Mouse (Mus musculus): ENCODE measurements around the gene Ugp2. TPM values are rescaled to one million over a fixed set of nuclear protein-coding genes. Genes with fewer than 3 reads are reported as not detected.

Gene Ugp2
- 78.6 and 82.8 TPM in 2 replicates for polyA plus RNA-seq (2016; fragmentation: Nextera tagmentation; extraction: Ambion mirVana)

DNA sequence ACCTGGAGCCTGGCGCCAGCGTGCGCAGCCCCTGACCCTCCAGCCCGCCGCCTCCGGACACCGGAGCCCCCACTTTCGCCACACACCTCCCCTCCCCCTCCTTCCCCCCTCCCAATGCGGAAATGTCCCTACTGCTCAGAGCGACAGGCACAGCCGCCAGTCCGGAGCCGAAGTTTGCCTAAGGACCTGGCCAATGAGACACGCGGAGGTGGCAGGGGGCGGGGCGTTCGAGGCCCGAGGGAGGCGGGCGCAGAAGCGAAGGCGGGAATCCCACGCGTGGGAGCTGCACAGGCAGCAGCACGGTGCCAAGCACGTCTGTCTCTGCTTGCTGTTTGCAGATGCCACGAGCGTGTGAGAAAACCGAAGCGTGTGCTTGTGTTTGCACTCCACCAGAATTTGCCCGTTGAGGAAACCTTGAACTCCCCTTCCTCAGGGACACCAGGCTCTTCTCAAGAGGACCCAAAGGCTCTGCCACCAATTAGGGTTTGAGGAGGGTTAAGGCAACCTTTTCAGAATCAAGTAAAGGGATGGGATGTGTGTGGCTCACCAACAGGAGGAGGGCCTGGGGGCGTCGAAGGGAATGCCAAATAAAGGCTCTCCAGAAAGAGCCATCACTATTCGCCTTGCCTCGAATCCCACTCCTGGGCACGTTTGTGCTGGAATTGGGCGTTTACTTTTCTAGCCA lies at the start of gene Ugp2:
Gene Ugp2 (minus strand): TSS at position 80 of the 685 bp plus-strand sequence.
- H3K36me3 ChIP-seq: no peaks in the 10 kb centered on the region
- no peaks in the 10 kb centered on the region for H3K27me3 ChIP-seq
- H3K4me1 ChIP-seq: peaks cover 13% of the 10 kb centered on the region
- peak within 1 kb of the TSS; percentile 59 for H3K4me2 ChIP-seq (replicated peaks)
- no peaks in the 10 kb centered on the region for H3K9me3 ChIP-seq
- WGBS: 6% methylated on average over 38 of the region's 38 CpGs
- ATAC-seq (ENCODE audit: insufficient number of reproducible peaks, insufficient read depth, low FRiP score, low TSS enrichment): peak; percentile 95
- peak within 1 kb of the TSS; percentile 71 for H3K4me3 ChIP-seq
- H3K9ac ChIP-seq: peak within 1 kb of the TSS; percentile 61
- peak within 1 kb of the TSS; percentile 87 for H3K27ac ChIP-seq

DNA sequence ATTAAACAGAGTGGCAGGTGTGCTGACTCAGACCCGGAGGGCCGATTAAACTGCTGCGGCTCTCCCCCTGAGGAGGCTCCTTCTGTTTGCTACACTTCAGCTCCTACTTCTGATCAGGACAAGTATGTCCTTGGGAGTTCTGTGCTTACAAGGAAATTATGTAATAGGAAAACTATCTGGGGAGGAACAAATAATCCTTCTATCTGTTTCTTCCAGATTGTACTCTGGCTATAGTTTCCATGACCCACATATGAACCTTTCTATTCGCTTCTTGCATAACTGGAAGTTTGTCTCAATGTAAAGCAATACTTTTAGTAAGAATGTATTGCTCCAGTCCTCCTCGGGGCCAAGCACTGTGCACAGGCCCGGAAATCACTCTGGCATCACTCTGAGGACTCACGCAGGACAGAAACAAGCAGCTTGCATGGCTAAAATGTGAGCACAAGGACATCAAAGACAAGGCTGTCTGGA lies 43.9 kb upstream of the Ugp2 start:
- ATAC-seq (ENCODE audit: insufficient number of reproducible peaks, insufficient read depth, low FRiP score, low TSS enrichment): no peak
- Histone ChIP-seq H3K4me3 (no peak overlapping the region), H3K9me3 (no peaks in the 10 kb centered on the region), H3K27ac (no peak overlapping the region), H3K27me3 (no peaks in the 10 kb centered on the region), H3K36me3 (no peaks in the 10 kb centered on the region), H3K9ac (no peak overlapping the region), H3K4me1 (peaks cover 3% of the 10 kb centered on the region; the same call in 1 of the 2 replicates), H3K4me2 (replicated peaks) (no peak overlapping the region)
- WGBS: 50% methylated on average over 7 of the region's 7 CpGs

DNA sequence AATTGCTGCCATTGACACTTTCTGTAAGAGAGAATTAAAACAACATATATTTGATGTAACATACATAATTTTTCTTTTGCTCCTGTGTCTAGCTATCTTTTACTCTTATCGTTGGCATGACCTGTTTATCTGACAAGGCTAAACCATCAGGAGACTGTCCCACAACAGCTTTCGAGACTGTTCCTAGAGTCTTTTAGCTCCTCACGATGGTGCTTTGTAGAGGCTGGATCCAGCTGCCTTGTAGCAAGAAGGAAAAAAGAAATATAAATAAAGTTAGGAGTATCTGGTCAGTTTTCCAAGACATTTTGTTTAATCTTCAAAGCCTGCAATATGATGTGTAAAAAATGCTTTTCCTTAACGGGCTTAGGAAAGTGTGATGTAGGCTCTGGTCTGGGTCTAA lies 35.7 kb upstream of the Ugp2 start:
- Histone ChIP-seq H3K36me3 (no peaks in the 10 kb centered on the region), H3K4me2 (replicated peaks) (no peak overlapping the region), H3K27ac (no peak overlapping the region), H3K9ac (no peak overlapping the region), H3K4me1 (no peaks in the 10 kb centered on the region), H3K4me3 (no peak overlapping the region), H3K9me3 (no peaks in the 10 kb centered on the region), H3K27me3 (no peaks in the 10 kb centered on the region)
- ATAC-seq (ENCODE audit: insufficient number of reproducible peaks, insufficient read depth, low FRiP score, low TSS enrichment): no peak
- WGBS: 86% methylated on average over 4 of the region's 4 CpGs

DNA sequence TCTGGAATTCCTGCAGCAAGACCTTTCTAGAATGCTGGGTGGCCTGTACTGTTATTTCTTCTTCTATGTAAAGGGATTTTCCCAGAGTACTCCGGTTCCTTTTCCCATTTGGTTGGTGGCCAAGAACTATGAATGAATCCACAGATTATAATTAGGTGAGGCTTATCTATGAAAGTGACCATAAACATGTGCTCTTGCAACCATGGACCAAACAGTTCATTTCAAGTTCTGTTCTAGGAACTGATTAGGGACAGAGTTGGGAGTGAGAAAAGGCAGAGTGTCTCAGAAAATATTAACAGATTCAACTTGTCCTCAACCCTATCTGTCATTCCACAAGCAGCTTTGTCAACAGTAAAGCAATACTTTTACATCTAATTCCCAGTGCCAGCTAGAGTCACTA lies 35.1 kb upstream of the Ugp2 start:
- ATAC-seq (ENCODE audit: insufficient number of reproducible peaks, insufficient read depth, low FRiP score, low TSS enrichment): no peak
- Histone ChIP-seq H3K27ac (no peak overlapping the region), H3K4me2 (replicated peaks) (no peak overlapping the region), H3K9me3 (no peaks in the 10 kb centered on the region), H3K27me3 (no peaks in the 10 kb centered on the region), H3K4me3 (no peak overlapping the region), H3K9ac (no peak overlapping the region), H3K4me1 (no peaks in the 10 kb centered on the region), H3K36me3 (no peaks in the 10 kb centered on the region)
- 80% methylated on average over 1 of the region's 1 CpGs for WGBS

DNA sequence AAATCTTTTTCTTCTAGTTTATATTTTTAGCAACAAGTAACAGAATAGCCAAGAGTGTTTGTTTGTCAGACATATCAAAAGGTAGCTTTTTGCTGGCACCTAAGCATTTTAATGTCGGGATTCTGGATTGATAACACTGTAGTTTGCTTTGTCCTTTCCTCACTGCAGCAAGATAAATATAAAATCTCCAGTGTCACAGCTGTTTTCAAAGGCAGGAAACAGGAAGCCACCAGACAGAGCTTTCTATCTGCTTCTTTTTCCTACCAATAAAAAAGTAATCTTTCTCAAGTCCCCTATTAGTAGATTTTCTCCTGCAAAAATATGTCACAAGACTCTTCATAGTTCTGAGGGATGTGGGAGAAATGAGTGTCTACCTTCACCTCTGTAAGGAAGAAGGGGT lies 32.9 kb upstream of the Ugp2 start:
- no peaks in the 10 kb centered on the region for H3K27me3 ChIP-seq
- H3K4me2 ChIP-seq (replicated peaks): no peak overlapping the region
- H3K27ac ChIP-seq: no peak overlapping the region
- H3K36me3 ChIP-seq: no peaks in the 10 kb centered on the region
- 64% methylated on average over 1 of the region's 1 CpGs for WGBS
- no peak overlapping the region for H3K4me3 ChIP-seq
- no peak for ATAC-seq (ENCODE audit: insufficient number of reproducible peaks, insufficient read depth, low FRiP score, low TSS enrichment)
- no peak overlapping the region for H3K9ac ChIP-seq
- no peaks in the 10 kb centered on the region for H3K4me1 ChIP-seq
- H3K9me3 ChIP-seq: no peaks in the 10 kb centered on the region

DNA sequence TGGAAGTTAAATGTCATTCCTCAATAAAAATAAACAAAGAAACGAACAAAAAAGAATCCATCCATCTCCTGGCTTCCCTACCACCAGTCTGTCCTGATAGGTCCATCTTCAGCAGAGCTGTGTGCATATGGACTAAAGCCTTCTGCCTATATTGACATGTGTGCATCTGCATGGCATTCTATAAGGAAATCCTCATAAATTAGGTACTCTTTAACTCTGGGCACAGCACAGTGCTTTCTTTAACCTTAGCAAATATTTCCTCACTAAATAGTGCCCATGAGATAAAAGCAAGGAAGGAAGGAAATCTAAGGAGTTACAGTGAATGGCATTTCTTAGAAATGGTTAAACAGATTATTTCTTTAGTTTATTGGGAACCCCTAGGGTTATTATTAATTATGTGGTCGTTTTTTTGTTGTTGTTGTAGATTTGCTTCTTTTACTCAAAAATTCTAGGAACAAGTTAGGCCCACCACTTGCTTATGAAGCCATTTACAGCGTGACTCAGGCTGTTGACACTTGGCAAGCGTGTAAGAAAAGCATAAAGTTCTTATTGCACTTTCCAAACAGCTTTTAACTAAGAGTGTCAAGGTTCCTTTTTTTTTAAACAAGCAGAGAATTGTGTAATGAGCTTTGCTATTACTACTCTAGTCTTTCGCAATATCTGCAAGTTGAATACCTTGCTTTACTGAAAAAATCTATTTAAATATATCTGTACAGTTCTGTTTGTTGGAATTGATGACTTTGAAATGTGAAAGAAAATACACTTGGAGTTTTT lies 31.7 kb upstream of the Ugp2 start:
- 71% methylated on average over 5 of the region's 5 CpGs for WGBS
- no peak overlapping the region for H3K4me2 ChIP-seq (replicated peaks)
- H3K27ac ChIP-seq: no peak overlapping the region
- no peak overlapping the region for H3K9ac ChIP-seq
- H3K4me1 ChIP-seq: no peaks in the 10 kb centered on the region
- ATAC-seq (ENCODE audit: insufficient number of reproducible peaks, insufficient read depth, low FRiP score, low TSS enrichment): no peak
- no peaks in the 10 kb centered on the region for H3K36me3 ChIP-seq
- H3K9me3 ChIP-seq: no peaks in the 10 kb centered on the region
- no peaks in the 10 kb centered on the region for H3K27me3 ChIP-seq
- H3K4me3 ChIP-seq: no peak overlapping the region

DNA sequence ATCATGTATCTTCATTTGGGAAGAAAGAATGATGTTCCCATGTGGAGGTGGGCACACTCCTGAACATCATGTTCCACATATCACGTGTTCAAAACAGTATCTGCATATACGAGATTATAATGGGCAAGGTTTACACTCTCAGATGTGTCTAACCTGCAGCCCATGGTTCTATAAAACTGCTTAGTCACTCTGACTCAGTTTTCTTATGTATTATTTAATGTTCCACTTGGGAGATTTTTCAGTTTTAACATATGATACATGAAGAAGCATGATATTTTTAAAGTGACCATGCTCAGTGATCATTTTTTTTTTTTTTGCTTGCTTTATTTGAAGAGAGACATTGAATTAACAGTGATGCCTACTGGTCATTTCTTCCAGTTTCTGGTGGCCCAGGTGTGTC lies 30.2 kb upstream of the Ugp2 start:
- no peaks in the 10 kb centered on the region for H3K27me3 ChIP-seq
- H3K4me2 ChIP-seq (replicated peaks): no peak overlapping the region
- no peak overlapping the region for H3K4me3 ChIP-seq
- H3K4me1 ChIP-seq: no peaks in the 10 kb centered on the region
- WGBS: 87% methylated on average over 2 of the region's 2 CpGs
- H3K36me3 ChIP-seq: no peaks in the 10 kb centered on the region
- H3K9me3 ChIP-seq: no peaks in the 10 kb centered on the region
- H3K27ac ChIP-seq: no peak overlapping the region
- H3K9ac ChIP-seq: no peak overlapping the region
- ATAC-seq (ENCODE audit: insufficient number of reproducible peaks, insufficient read depth, low FRiP score, low TSS enrichment): no peak

DNA sequence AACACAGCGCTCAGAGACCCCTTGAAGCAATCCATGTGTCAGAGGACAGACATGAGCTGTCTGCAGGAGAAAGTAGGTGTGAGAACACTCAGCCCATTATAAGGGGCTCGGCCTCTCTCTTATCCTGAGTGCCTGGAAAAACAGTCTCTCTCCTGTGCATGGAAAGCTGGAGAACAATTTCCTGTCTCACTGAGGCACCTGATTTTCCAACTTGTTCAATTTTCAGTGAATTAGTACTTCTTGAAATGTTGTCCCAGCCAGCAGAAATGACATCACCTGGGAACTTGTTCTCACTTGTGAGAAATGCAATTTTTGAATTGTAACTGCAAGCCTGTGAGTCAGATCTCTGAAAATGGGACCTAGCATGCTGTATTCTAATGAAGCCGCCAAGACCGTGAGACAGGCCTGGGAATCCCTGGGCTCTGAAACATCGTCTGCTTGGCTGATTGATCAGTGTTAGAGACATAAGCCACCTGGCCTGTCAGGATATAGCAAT lies 28.2 kb upstream of the Ugp2 start:
- 42% methylated on average over 5 of the region's 5 CpGs for WGBS
- H3K27ac ChIP-seq: no peak overlapping the region
- H3K4me1 ChIP-seq: no peaks in the 10 kb centered on the region
- 0 out of 2 replicates have a peak, but pooled peaks cover 1% of the 10 kb centered on the region for H3K9me3 ChIP-seq
- no peak for ATAC-seq (ENCODE audit: insufficient number of reproducible peaks, insufficient read depth, low FRiP score, low TSS enrichment)
- H3K4me2 ChIP-seq (replicated peaks): no peak overlapping the region
- no peak overlapping the region for H3K9ac ChIP-seq
- H3K4me3 ChIP-seq: no peak overlapping the region
- no peaks in the 10 kb centered on the region for H3K36me3 ChIP-seq
- no peaks in the 10 kb centered on the region for H3K27me3 ChIP-seq

DNA sequence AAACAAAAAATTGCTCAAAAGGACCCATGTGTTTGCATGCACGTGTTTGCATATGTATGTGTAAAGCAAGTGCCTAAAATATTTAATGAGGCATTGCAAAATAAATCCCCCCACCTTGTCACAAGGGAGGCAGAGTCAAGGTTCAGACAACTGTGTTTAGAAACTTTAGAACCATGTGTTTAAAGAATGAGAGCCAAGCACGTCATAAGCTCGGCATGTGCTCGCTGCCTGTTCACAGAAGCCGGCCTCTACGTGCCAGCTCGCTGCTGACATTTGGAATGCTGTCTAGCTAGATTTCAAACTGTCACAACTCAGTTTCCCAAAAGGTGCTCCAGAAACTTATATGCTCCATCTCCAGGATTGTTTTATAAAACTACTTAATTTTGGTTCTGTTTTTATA lies 27.5 kb upstream of the Ugp2 start:
- WGBS: 34% methylated on average over 7 of the region's 7 CpGs
- no peak overlapping the region for H3K9ac ChIP-seq
- no peak overlapping the region for H3K4me3 ChIP-seq
- H3K27me3 ChIP-seq: no peaks in the 10 kb centered on the region
- H3K9me3 ChIP-seq: 0 out of 2 replicates have a peak, but pooled peaks cover 6% of the 10 kb centered on the region
- ATAC-seq (ENCODE audit: insufficient number of reproducible peaks, insufficient read depth, low FRiP score, low TSS enrichment): no peak
- no peaks in the 10 kb centered on the region for H3K36me3 ChIP-seq
- no peaks in the 10 kb centered on the region for H3K4me1 ChIP-seq
- H3K4me2 ChIP-seq (replicated peaks): no peak overlapping the region
- no peak overlapping the region for H3K27ac ChIP-seq

DNA sequence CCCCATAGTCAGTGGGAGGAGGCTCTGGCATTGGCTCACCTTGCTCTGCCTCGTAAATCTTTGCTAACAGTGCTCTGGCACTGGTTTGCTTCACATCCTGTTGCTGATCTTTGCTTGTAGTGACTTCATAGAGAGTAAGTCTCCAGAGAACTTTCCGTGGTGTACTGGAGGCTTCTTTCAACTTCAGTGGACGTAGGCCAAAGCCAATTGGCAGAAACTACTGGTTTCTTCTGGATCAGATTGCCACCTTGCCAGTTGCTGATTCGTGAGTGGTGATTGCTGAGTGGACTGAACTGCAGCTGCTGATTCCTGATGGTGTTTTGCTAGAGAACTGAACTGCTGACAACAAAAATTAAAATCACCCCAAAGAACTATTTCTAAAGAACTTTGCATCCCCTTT lies 15.8 kb upstream of the Ugp2 start:
- H3K27me3 ChIP-seq: no peaks in the 10 kb centered on the region
- H3K4me3 ChIP-seq: no peak overlapping the region
- H3K9ac ChIP-seq: no peak overlapping the region
- 75% methylated on average over 4 of the region's 4 CpGs for WGBS
- H3K4me1 ChIP-seq: no peaks in the 10 kb centered on the region
- H3K36me3 ChIP-seq: no peaks in the 10 kb centered on the region
- no peak for ATAC-seq (ENCODE audit: insufficient number of reproducible peaks, insufficient read depth, low FRiP score, low TSS enrichment)
- H3K9me3 ChIP-seq: no peaks in the 10 kb centered on the region
- H3K27ac ChIP-seq: no peak overlapping the region
- no peak overlapping the region for H3K4me2 ChIP-seq (replicated peaks)

DNA sequence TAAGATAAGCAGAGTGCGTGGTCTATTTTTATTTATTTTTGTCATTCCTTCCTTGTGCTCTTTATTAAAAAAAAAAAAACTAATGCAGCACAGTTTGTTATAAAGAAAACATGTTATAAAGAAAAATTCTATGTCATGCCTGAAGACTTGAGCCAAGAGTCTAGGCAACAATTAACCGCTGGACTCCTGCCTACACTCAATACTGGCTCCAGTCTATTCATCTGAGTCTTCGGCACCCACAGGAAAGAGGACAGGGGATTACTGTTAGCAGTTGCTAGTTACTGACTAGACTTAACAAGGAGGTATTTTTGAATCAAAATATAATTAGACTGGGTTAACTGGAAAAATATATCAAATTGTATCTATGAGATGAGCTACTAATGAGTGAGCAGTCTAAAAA lies 3.1 kb upstream of the Ugp2 start:
- no peak overlapping the region for H3K4me3 ChIP-seq
- WGBS: 93% methylated on average over 3 of the region's 3 CpGs
- H3K27me3 ChIP-seq: no peaks in the 10 kb centered on the region
- no peak for ATAC-seq (ENCODE audit: insufficient number of reproducible peaks, insufficient read depth, low FRiP score, low TSS enrichment)
- no peaks in the 10 kb centered on the region for H3K9me3 ChIP-seq
- H3K36me3 ChIP-seq: no peaks in the 10 kb centered on the region
- no peak overlapping the region for H3K4me2 ChIP-seq (replicated peaks)
- no peak overlapping the region for H3K9ac ChIP-seq
- H3K27ac ChIP-seq: no peak overlapping the region
- peaks cover 3% of the 10 kb centered on the region; the same call in 1 of the 2 replicates for H3K4me1 ChIP-seq
